Mouse (Mus musculus) duodenum, adult 2 months (tissue): ENCODE data around the gene Ctns. TPM values are rescaled to one million over a fixed set of nuclear protein-coding genes. Genes with fewer than 3 reads are reported as not detected.

Experiments used
- polyA plus RNA-seq: library from polyadenylated mRNA; depleted of rRNA; stranded (reverse); fragments of >200 nt; gene quantifications from 2 replicates; pipeline ENCODE4 v1.2.3, GENCODE M21; 2012; ENCODE audit warnings: low replicate concordance; rRNA removed

The Ctns gene
- 13.2 and 13.6 TPM in 2 replicates for polyA plus RNA-seq

DNA sequence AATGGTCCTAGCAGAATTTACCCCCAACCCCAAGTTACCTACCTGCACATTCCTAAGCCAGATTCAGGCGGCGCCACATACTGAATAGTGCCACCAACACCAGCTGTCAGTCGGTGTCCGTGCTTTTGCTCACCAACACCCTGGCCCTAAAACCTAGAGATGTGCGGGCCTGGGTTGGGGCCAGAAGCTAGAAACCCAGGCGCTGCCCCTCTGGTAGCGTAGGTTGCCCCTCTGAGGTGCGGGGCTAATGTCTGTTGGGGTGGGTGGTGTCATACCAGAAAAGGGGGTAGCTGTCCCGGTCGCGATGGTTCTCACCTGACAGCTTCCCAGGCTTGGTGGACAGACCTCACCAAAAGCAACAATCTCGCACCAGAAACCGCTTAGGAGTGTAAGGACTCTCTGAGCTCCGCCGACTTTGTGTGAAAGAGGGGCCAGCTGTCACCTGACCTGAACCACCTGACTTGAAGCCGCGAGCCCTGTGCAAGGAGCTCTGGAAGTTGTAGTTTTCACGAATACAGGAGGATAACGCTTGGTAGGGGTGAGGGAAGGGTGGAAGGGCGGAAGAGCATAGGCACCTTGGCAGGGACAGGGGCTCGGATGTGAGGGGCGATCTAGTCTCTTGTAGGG is at the start of gene Ctns:
TSS of gene Ctns (minus strand) at position 440 of the 627 bp plus-strand sequence.

DNA sequence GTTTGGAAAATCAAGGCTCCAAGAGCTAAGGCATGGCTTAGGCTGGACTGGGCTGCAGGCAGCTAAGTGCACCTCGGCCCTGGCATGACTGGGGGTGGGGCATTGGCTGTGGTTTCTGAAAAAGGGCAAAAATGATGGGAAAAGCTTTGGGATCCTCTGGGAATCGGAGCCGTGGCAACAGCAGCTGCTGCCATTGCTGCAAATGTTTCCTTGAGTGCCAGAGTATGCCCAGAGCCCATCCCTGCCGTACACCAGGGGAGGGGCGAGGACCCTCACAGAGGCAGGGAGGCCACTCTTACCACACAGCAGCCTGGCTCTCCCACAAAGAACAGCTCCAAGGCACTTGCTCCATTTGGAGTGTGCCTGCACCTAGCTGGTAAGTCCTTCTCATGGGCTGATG is 35.1 kb upstream of the Ctns start, which contains the start of gene Trpv1:
TSS of gene Trpv1 (plus strand) at position 301 of the 400 bp plus-strand sequence.

DNA sequence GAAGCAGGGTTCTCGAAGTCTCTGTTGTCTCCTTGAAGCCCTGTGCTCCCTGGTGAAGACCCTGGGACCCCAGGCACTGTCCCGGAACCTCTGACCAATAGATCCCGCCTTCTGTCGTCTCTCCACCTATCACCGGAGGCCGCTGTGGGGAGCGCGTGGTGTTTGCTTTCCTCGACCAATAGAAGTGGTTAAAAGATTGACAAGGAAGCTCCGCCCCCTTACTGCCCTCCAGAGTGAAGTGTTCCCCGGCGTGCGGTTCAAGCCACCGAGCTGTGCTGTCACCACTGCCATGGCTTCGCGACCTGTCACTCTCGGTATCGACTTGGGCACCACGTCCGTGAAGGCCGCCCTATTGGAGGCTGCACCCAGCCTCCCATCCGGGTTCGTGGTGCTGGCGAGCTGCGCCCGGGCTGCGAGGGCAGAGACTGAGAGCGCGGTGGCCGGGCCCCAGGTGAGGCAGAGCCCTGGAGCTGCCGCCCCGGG is 429 bp upstream of the Ctns start, which contains the start of gene Shpk:
TSS of gene Shpk (plus strand) at position 231 of the 483 bp plus-strand sequence.

DNA sequence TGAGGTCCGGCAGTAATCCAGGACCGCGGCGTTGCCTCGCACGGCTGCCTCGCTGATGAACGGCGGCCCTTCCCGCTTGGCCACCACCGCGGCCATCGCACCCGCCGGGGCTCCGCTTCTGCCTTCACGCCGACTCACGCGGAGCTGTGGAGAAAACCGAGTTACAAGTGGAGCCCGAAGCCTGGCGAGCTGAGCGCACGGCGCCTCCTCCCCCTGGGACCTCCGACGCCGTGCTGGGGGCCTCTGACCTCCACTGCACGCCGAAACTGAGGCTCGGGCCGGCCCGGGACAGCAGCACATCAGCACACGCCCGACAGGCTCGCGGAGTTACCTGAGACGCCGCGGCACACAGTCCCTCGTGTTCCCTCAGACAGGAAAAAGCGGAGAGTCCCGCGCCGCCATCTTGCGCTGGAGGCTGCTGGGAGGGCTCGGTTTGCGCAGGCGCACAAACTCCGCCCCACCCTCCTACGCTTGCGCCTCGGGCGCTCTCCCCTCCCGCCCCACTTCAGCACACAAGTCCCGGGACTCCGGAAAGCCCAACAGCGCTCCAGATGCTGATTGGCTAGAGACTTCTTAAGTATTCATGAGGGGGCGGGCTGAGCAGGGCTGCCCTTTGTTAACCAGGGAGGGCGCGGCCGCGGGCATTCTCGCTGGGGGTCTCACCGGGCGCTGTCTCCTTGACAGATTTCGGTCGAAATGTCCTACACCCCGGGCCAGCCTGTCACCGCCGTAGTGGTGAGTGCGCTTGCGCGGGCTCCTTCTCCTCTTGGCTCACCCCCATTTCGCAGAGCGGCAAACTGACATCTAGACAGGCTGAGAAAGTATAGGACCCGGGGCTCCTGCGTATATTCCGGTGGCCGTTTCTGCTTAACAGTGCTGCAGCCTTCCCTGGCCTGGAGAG is 22.0 kb downstream of the Ctns start, which contains the start of the genes Emc6 and Tax1bp3:
TSS of gene Emc6 (minus strand) at position 430 of the 901 bp plus-strand sequence.
TSS of gene Tax1bp3 (plus strand) at position 476 of the 901 bp plus-strand sequence.

DNA sequence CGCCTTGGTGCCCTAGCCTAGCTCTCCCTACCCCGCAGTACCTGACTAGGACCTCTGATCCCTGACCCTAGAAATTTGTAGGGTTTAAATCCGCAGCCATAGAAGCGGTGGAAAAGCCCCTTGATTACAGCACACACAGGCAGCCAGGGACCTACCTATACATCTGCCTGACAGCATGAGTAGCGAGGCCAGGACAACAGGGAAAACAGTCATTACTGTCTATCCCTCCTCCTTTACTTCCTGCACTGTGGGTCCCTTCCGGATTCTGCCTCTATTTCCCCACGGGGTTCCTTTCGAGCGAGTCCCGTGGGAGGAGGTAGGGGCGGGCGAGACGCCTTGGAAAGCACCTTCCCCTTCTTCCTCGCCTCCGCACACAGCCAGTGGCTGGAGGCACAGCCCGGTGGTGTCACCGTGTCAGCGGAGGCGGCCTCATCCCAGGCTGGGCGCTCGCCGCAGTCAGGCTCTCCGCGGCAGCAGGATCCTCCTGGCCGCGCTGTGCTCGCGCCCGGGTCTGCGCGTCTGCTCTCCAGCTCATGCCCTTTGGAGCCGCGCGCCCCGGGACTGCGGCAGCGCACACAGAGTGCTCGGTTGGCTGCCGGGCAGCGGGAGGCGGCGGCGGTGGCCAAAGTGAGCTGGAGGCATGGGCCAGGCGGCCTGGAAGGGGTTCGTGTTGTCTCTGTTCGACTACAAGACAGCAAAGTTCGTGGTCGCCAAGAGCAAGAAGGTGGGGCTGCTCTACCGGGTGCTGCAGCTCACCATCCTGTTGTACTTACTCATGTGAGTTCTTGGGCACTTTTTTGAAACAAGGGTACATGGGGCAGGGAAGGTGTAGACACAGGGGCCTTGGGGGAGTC is 38.7 kb downstream of the Ctns start, which contains the start of gene P2rx5:
TSS of gene P2rx5 (plus strand) at position 465 of the 854 bp plus-strand sequence.

DNA sequence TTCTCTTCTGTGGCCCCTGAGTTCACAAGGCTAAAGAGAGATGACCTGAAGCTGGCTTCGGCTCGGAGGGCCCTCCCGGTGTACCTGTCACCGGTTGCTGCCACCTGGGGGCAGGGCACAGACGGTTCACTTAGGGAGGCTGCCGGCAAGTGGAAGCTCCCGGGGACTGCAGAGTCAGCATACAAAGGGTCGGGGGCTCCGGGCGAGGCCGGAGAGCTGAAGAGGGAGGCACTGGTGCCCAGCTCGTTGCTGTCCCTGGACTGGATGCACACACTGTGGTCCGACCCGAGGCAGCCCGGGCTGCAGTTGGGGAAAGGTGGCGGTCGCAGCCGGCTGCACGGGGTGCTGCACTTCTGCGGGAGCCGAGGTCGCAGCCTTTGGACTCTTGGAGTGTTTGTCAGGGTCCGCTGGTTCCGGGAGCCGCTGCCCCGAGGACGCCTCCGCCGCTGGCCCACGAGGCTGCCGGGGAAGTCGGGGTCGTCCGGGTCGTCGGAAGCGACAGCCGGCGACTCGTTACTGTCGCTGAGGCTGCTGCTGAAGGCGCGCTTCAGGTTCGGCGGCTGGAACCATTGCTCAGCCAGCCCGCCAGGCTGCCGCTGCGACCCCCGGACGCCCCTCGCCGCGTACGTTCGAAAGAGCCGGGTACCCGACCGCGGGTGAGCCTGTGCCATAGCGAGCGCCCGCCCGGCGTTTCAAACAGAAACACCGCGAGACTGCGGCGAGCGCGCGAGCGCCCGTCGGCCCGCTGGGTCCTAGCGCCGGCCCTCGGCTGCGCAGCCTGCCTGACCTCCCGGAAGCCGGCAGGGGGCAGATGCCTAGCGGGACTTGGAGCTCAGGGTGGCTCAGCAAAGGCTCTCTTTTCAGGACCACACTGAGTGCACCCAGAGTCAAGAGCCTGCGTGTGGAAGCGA is 61.0 kb downstream of the Ctns start, which contains the start of gene Haspin:
TSS of gene Haspin (minus strand) at position 704 of the 911 bp plus-strand sequence.

Other genes starting within 250 kb of the Ctns start
- gene Atp2a3, start 237.9 kb downstream of the Ctns start, polyA plus RNA-seq = 63.3 and 152 TPM in 2 replicates
- 14.7 and 18.8 TPM in 2 replicates for gene P2rx1, start 199.9 kb downstream of the Ctns start, polyA plus RNA-seq
- 2.1 and 2.2 TPM in 2 replicates for gene Camkk1, start 180.0 kb downstream of the Ctns start, polyA plus RNA-seq
- 0.88 and 0.90 TPM in 2 replicates for gene Ncbp3, start 151.3 kb downstream of the Ctns start, polyA plus RNA-seq
- 3.5 and 7.0 TPM in 2 replicates for gene Itgae, start 108.5 kb downstream of the Ctns start, polyA plus RNA-seq
- gene Haspin, start 60.7 kb downstream of the Ctns start, polyA plus RNA-seq = 1.8 and 3.7 TPM in 2 replicates
- gene P2rx5, start 38.6 kb downstream of the Ctns start, polyA plus RNA-seq = 0.33 TPM in 1 of 2 replicates, not detected in the other
- 45.1 and 69.0 TPM in 2 replicates for gene Emc6, start 22.0 kb downstream of the Ctns start, polyA plus RNA-seq
- gene Tax1bp3, start 22.0 kb downstream of the Ctns start, polyA plus RNA-seq = 98.3 and 181 TPM in 2 replicates
- gene Shpk, start 418 bp upstream of the Ctns start, polyA plus RNA-seq = 15.3 and 15.7 TPM in 2 replicates
- 0.11 TPM in 1 of 2 replicates, not detected in the other for gene Trpv1, start 35.2 kb upstream of the Ctns start, polyA plus RNA-seq
- gene Trpv3, start 68.3 kb upstream of the Ctns start, polyA plus RNA-seq = 0.12 and 0.38 TPM in 2 replicates
- gene Aspa, start 130.6 kb upstream of the Ctns start, polyA plus RNA-seq = 0.82 and 5.1 TPM in 2 replicates
- gene Gm49340, start 130.7 kb upstream of the Ctns start, polyA plus RNA-seq = not detected in 2 replicates
- not detected in 2 replicates for gene Spata22, start 130.7 kb upstream of the Ctns start, polyA plus RNA-seq
- 0.12 TPM in 1 of 2 replicates, not detected in the other for gene Olfr20, start 151.7 kb upstream of the Ctns start, polyA plus RNA-seq
- gene Olfr376, start 172.2 kb upstream of the Ctns start, polyA plus RNA-seq = not detected in 2 replicates
- gene Olfr1, start 200.6 kb upstream of the Ctns start, polyA plus RNA-seq = not detected in 2 replicates
- gene Olfr378, start 229.4 kb upstream of the Ctns start, polyA plus RNA-seq = not detected in 2 replicates